Mouse (Mus musculus): Measurements from ENCODE around the gene Gm10644.
"Not testable (repeated sequence)": the region's sequence is repeated elsewhere in the genome, so short reads cannot be mapped to it uniquely, and the experiment has no call there.

The Gm10644 gene

DNA sequence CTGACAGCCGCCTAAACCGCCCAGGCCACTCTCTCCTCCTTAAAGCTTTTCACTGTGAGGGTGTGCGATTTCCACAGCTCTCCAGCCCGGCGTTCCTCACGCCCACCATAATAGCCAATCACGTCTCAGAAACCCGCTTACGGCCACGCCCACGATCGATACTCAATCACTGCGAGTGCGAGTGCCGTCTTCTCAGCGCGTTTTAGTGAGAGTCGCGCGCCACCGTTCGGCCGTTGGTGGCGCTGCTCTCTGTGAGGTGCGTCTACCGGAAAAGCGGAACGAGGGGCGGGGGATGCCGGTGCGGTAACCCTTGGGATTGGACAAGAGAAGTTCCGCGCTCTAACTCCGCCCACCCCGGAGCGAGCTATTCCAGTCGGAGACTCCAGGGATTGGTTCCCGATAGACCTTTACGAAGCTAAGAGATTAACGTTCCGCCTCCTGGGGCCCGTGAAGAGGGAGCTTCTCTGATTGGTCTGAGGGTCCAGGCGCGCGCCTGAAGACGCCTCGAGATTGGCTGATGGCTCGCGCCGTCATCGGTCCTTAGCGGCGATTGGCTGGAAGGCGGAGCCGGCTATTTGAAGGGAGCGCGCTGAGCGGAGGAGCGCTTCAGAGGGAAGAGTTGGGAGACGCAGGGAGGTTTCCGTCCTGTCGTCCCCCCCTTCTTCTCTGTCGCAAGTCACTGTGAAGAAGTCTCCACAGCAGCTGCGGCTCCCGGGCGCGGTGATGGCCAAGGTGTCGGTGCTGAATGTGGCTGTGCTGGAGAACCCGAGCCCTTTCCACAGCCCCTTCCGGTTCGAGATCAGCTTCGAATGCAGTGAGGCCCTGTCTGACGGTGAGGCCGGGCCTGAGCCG, at the start of gene Gm10644, which contains the start of gene Asf1b:
TSS of gene Gm10644 (minus strand) at position 100 of the 852 bp plus-strand sequence.
TSS of gene Asf1b (plus strand) at position 402 of the 852 bp plus-strand sequence.
- peak; percentile 100 for DNase-seq (ENCODE audit: low spot score)

DNA sequence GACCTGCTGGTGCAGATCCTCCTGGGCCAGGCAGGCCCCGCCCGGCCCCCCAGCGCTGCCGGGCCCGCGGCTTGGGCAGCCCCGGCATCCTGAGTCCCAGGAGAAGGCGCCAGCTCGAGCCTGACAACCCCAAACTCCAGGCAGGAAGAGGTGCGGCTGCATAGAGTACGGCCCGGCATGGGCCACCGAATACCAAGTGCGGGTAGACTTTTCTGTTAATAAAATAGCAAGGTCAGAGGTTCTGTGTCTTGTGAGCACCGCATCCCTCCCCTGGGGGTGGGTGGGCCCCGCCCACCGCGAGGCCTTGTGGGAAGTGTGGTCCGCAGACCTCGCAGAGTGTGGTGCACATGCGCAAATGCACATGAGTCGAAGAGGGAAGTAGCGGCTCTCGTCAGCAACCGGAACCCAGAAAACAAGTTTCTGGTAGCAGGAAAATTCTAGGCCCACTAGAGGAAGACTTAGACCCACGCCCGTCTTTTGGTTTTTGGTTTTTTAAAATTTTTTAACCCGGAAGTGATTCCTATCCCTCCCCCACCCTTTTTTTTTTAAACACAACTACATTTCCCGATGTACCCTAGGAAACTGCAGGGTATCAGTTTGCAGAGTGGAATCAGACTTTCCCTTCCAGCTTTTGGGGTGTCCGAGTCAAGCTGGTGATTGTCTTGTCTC, 49.7 kb upstream of the Gm10644 start:
- peak; percentile 93 for DNase-seq (ENCODE audit: low spot score)

DNA sequence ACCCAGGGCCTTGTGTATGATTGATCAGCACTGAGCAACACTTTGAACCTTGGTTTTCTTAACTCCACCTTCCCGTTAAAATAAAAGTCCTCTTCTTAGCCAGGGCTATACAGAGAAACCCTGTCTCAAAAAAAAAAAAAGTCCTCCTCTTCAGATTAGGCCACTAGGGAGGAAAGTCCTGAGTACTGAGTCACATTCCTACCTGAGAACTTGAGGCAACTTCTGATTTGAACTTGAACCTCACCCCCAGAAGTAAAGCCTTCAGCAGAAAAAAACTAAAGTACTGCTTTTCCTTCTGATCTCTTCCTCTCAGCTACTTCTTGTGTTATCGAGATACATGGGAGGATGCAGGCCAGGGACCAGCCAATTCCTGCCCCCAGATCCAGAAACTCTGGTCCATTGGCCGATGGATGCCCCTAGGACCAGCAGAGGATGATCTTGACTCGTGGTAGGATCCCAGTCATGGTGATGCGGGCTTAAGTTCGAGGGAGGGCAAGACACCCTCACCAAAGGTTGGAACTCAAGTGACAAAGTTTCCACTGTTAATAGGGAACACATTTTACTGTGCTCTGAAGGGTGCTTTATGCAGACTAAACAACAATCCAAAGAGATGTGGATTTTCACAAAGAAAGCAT, 48.7 kb upstream of the Gm10644 start:
- DNase-seq (ENCODE audit: low spot score), result no peak

DNA sequence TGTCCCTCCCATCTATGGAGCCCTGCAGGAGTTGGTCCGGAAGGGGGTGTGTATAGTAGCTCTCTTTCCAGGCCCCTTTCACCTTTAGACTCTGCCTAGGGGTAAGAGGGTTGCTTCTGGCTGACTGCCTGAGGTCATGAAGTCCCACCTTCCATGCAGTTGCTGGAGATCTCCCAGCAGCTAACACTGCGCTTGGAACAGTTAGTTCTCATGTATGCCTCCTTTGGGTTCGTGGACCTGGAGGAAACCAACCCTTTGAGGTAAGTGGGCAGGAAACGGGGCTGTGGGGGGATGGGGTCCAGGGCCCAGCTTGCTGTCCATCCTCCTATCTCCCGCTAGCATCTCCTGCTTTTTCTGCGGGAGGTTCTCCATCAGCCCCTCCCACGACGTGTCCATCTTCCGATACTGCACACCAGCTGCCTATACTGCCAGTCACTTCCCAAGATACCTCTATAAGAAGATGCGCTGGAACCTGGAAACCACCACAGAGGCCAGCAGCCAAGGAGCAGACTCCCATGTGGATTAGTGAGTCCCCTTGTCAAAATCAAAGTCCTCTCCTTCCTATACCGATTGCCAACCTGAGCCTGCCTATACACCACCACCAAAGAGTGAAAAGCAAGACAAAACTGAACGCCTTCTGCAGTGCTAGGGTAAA, 48.1 kb upstream of the Gm10644 start:
- no peak for DNase-seq (ENCODE audit: low spot score)

DNA sequence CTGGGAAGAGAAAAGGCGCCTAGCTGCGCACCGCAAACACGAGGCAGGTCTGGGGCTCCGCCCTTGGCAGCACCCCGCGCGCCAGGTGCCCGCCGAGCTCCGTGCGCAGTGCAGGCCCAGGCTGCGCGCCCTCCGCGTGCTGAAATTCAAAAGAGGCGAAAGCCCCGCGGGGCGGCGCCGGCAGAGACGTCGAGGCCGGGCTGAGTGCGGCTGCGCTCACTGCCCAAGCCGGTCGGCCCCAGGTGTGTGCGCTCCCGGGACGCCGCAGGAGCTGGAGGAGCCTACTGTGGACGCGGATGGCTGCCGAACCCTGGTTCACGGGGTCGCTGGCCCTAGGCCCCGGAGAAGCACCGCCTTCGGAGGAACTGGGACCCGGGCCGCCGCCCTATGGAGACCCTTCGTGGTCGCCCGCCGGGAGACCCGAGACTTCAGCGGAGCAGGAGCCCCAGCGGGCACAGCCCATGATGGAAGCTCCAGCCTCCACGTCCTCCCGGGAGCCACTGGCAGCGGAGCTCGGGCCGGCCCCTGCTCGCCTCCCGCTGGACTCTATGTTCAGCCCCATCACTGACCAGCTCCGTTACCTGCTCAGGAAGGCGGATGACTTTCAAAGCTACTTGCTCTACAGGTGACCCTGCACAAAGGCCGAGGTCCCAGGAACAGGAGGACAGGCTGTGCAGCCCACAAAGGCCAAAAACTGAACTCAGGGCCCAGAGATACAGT, 46.4 kb upstream of the Gm10644 start, which contains the start of gene 1700067K01Rik:
TSS of gene 1700067K01Rik (plus strand) at position 222 of the 720 bp plus-strand sequence.
- peak; percentile 73 for DNase-seq (ENCODE audit: low spot score)

DNA sequence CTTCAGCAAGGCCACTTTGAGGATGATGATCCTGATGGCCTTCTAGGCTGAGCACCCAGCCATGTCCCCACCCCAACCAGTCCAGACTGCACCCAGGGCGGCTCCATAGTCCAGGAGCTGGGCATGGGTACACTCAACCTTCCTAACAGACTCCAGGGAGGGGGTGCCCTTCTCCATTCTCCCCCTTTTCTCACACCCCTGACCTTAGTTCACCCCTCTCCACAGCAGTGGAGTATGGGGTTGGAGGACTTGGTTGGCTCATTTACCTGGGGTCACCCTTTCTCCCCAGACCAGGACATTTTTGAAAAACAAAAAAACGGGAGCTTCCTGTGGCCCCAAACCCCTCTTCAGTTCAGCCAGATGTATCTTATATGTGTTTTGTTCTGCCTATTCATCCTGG, 44.8 kb upstream of the Gm10644 start:
- no peak for DNase-seq (ENCODE audit: low spot score)

DNA sequence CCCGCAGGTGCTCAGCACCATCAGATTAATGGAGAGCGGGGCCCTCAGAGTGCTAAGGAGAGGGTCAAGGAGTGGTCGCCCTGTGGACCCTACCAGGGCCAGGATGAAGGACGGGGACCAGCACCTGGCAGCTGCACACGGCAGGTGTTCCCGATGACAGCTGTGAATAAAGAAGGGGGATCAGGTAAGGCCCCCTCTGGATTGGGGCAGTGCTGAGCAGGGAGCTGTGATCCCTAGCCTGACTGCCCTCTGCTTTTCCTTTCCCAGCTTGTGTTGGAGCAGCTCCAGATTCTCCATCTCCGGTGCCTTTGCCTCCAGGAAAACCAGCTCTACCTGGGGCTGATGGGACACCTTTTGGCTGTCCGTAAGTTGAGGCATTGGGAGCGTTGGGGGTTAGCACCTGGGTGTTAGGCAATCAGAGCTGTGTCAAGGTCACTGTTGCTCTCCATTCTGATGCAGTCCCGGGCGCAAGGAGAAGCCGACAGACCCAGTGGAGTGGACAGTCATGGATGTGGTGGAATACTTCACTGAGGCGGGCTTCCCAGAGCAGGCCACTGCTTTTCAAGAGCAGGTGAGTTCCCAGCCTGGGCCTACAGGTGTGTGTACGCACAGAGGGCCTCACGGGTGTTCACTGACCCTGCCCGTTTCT, 44.2 kb upstream of the Gm10644 start:
- no peak for DNase-seq (ENCODE audit: low spot score)

DNA sequence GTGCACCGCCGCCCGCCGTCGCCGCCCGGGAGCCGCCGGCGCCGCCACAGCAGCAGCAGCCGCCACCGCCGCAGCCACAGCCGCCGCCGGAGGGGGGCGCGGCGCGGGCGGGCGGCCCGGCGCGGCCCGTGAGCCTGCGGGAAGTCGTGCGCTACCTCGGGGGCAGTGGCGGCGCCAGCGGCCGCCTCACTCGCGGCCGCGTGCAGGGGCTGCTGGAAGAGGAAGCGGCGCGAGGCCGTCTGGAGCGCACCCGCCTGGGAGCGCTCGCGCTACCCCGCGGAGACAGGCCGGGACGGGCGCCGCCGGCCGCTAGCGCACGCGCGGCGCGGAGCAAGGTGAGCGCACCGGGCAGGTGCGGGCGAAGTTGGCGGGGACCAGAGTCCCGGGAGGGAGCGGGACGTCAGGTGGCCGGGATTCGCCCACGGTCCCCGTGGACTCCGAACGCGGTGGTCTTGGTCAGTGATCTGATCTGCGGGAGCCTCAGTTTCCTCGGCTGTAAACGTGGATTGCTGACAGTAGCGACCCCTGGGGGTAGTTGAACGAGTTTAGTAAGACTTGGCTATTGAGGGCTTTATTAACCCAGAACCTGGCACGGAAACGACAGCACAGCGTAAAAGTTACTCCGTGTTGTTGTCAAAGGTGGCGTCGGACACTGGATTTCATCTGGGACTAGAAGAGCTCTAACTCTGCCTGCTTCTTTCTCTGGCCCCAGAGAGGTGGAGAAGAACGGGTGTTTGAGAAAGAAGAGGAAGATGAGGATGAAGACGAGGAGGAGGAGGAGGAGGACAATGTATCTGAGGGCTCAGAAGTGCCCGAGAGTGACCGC, 43.4 kb upstream of the Gm10644 start:
- DNase-seq (ENCODE audit: low spot score), result peak; percentile 63

DNA sequence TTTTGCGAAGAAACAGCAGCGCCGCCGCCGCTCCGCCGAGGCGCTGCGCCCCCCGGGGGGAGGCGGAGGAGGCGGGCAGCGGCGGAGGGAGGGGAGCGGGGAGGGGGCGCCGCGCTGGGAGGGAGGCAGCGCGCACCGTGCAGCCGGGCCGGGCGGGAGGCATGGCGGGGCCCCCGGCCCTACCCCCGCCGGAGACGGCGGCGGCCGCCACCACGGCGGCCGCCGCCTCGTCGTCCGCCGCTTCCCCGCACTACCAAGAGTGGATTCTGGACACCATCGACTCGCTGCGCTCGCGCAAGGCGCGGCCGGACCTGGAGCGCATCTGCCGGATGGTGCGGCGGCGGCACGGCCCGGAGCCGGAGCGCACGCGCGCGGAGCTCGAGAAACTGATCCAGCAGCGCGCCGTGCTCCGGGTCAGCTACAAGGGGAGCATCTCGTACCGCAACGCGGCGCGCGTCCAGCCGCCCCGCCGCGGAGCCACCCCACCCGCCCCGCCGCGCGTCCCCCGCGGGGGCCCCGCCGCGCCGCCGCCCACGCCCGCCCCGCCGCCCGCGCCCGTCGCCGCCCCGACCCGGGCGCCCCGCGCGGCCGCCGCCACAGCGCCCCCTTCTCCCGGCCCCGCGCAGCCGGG, 42.6 kb upstream of the Gm10644 start, which contains the start of gene Samd1:
TSS of gene Samd1 (plus strand) at position 162 of the 631 bp plus-strand sequence.
- peak; percentile 61 for DNase-seq (ENCODE audit: low spot score)

DNA sequence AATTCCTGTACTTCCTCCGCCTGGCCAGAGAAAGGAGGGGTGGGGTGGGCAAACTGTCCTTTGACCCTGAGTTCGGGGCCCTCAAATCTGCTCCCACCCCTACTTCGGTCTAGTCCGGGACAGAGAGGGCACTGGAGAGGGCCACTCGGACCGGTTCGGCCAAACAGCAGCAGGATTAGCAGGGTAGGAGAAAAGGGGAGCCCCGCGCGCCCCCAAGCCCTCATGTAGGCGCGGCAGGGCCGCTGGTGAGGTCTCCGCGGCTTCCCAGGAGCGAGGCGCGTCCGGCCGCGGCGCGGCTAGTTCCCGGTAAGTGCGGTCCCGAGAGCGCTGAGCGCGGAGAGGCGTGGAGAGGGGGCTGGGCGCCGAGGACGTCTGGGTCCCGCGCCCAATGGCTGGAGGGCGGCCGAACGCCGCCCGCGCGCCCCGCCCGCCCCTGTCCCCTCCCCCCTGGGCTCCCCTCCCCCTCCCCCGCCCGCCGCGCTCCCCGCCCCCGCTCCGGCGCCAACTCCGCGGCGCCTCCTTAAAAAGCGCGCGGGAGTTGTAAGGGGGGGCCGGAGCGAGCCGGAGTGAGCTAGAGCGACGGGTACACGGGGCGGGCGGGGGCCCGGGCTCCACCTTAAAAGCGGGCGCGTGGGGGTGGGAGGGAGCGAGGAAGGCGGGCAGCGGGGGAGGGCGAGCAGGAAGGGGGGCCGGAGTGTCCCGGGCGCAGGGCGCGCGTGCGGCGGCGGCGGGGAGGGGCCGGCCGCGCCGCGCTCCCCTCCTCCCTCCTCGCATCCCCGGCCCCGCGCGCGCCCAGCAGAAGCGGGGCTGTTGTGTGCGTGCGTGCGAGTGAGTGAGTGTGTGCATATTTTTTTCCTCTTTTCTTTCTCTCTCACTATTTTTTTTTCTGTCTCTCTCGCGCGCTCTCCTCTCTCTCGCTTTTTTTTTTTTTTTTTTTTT, 41.8 kb upstream of the Gm10644 start:
- DNase-seq (ENCODE audit: low spot score), result peak; percentile 88

DNA sequence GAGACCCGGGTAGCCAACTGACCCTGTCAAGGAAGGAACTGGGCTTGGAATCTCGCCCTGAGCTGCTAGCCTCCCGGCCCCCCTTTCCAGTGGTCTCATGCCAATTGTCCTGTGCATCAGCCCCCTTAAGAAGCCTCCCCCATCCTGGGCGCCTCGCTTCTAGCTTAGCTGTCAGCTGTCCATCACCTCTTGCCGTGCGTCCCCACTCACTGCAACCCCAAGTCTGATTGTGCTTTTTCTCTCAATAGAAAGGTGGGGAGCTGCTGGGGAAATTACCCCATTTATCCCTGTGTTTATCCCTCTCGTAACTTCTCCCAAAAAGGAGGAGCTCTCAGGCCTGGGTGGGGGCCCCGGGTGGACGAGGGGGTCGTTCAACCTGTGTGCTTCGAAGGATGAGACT, 41.0 kb upstream of the Gm10644 start:
- DNase-seq (ENCODE audit: low spot score), result no peak

DNA sequence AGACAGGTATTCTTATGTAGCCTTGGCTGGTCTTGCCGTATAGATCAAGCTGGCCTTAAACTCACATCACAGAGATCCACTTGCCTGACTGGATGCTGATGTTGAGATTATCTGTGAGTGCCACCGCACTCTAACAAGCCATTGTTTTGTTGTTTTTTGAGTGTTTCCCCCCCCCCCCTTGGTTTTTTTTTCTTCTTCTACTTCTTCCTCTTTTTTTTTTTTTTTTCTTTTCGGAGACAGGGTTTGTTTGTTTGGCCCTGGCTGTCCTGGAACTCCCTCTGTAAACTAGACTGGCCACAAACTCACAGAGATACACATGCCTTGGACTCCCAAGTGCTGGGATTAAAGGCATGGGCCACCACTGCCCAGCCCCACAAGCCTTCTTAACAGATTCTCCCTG, 39.0 kb upstream of the Gm10644 start:
- no peak for DNase-seq (ENCODE audit: low spot score)

DNA sequence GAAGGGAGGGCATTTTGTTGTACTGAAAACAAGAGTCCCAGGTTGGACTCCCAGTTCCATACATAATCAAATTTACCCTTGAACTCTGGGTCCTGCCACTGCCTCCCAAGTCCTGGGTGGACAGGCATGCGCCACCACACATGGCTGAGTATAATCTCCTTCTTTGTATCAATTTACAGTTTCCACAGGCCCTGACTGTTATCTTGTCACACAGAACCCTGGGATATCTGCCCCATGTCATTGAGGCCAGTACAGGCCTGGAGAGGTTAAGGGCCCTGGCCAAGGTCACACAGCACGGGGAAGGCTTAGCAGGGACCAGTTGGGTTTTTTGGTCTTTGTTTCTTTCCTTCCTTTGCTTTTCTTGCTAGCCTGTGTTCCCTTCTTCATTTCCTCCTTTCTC, 37.5 kb upstream of the Gm10644 start:
- peak; percentile 63 for DNase-seq (ENCODE audit: low spot score)

DNA sequence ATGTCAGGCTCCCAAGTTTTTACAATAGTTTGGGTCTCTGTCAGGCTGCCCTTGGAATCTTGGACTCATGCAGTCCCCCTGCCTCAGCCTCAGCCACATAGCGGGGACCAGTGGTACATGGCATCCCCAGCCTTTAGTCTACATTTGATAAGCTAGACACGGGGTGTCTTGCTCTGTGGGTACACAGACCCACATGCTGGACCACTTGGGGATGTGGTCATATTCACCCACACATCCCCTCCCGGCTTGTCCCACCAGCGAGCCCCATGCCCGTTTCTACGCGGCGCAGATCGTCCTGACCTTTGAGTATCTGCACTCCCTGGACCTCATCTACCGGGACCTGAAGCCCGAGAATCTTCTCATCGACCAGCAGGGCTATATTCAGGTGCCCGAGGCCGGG, 35.2 kb upstream of the Gm10644 start:
- DNase-seq (ENCODE audit: low spot score), result no peak

DNA sequence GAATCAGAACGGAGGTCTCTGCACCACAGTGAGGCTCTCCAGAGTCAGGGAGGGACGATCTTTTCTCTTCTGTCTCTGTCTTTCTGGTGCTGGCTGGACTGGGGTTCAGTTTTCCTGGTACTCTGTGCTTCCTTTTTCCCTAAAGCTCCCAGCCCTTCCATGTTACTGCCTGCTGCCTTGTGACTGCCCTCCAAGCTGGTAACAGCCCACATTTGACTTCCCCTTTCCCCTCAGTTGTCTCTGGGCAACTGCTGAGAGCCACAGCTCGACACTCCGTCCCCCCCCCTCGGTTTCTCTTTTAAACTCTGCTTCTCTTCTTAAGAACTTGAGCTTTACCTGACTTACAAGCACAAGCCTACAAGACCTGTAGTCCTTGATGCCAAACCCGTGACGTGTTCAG, 34.2 kb upstream of the Gm10644 start:
- no peak for DNase-seq (ENCODE audit: low spot score)

DNA sequence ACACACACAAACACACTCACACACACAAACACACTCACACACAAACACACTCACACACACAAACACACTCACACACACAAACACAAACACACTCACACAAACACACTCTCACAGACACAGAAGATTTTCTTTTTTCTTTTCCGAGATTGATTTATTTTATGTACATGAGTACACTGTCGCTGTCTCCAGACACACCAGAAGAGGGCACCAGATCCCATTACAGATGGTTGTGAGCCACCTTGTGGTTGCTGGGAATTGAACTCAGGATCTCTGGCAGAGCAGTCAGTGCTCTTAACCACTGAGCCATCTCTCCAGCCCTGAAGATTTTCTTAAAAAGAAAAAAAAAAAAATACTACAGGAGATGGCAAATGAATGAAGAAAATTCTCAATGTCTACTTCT, 28.2 kb upstream of the Gm10644 start:
- not testable (repeated sequence) for DNase-seq (ENCODE audit: low spot score)

DNA sequence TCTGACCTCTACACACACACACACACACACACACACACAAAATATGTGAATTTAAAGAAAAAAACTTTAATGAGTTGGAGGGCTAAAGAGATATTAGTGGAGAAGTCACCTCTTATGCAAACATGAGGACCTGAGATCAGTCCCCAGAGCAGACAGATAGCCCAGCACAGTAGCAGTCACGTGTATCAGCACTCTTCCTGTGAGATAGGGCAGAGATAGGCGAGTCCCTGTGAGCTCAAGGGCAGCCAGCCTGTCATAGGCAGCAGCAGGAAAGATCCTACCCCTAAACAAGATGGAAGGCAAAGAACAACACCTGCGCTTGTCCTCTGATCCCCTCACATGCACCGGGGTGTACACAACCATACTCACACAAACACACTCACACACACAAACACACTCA, 27.4 kb upstream of the Gm10644 start:
- no peak for DNase-seq (ENCODE audit: low spot score)

DNA sequence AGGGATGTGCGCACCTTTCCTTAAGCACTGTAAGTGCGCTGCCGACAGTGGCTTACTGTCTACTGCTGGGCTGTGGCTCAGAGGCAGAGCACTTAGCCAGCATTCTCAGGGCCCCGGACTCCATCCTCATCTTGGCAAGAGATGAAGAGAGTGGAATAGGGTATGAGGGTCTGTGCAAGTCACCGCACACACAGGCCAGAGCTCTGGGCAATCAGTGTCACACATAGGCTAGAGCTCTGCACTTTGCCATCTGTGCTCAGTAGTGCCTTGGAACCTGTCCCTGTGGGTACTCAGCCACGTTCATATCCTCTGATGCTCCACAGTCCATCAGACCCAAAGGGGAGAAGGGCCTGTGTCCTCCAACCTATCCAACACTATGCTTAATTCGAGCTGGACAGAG, 26.5 kb upstream of the Gm10644 start:
- DNase-seq (ENCODE audit: low spot score), result no peak

All from testis, postnatal 14 days (tissue).